Mouse (Mus musculus): ENCODE results near the gene Gm42715. TPM values are rescaled to one million over a fixed set of nuclear protein-coding genes. Genes with fewer than 3 reads are reported as not detected.

Gene Gm42715
- polyA plus RNA-seq, 1 experiment from 2014 or later: 11.3 TPM

DNA sequence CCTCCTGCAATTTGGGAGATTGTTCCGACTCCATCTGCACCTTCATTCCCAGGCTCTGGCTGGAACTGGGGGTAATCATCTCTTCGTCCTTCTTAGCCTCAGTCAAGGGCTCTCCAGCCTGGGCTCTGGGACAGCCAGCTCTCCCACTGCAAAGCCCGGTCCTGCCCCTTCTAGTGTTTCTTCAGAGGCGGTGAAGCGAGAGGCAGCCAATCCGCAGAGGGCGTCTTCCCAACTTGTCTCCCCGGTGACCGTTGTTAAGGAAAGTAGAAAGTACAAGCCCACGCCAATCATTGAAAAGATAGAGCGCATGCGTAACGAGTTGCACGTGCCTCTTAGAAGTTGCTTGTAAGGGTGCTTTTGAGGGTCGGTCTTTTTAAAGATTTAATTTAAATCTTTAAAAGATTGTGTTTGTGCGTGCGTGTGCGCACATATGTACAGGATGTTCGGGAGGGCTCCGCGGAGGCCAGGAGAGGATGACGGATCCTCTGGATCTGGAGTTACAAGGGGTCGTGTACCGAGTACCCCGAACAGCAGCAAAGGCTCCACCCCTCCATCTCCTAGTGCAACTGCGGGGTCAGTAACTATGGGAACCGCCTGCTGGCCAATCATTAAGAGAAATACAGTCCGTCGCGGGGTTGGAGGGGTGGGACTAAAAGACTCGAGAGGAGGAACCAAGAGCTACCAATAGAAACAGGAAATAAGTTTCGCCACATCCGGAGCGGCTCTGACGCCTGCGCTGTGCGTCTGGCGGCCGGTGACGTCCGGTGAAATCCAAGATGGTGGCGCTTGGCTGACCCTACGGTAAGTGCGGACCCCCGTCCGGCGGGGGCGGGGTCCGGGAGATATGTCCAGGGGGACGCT is 68.9 kb downstream of the Gm42715 start, which contains the start of the genes Ccdc189 and Rnf40:
Gene Ccdc189, minus strand, starts transcription at position 585 of the 861 bp plus-strand sequence.
Gene Rnf40, plus strand, starts transcription at position 757 of the 861 bp plus-strand sequence.
- Histone ChIP-seq H3K27me3 (replicated peaks; ENCODE audit: control insufficient read depth, insufficient read depth, low read length) (no peaks in the 10 kb centered on the region), H3K36me3 (ENCODE audit: control insufficient read depth, insufficient read depth, low read length) (peaks cover 18% of the 10 kb centered on the region), H3K9me3 (ENCODE audit: control insufficient read depth, low read length) (no peaks in the 10 kb centered on the region), H3K4me2 (ENCODE audit: low read depth, low read length) (peak within 1 kb of the TSS; percentile 97), H3K27ac (ENCODE audit: low read length) (peak within 1 kb of the TSS; percentile 61), H3K4me3 (ENCODE audit: low read length) (peak within 1 kb of the TSS; percentile 92), H3K4me1 (ENCODE audit: control insufficient read depth, insufficient read depth, low read length) (peaks cover 14% of the 10 kb centered on the region), H3K9ac (ENCODE audit: low read depth, low read length) (peak within 1 kb of the TSS; percentile 91)
- peak; percentile 99 for ATAC-seq
- under 1% methylated on average over 50 of the region's 50 CpGs for WGBS

DNA sequence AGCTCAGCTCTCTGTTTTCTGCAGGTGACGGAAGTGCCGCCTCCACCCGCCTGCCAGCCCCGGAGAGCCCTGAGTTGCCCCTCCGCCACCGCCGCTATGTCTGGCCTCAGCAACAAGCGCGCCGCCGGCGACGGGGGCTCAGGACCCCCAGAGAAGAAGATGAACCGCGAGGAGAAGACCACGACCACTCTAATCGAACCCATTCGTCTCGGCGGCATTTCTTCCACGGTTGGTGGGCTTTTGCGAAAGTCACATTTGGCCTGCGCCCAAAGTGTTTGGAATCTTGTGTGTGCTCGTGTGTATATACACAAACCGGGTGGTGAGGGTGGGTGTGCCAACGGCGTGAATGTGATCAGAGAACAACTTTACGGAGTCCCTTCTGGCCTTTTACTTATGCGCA is 69.5 kb downstream of the Gm42715 start:
- 3% methylated on average over 29 of the region's 29 CpGs for WGBS

GRCm38 (mm10) chr7:127589637-127590036 is 70.3 kb downstream of the Gm42715 start:
- no peak overlapping the region for H3K27ac ChIP-seq (ENCODE audit: low read length)
- H3K4me3 ChIP-seq (ENCODE audit: low read length): peak overlapping the region; percentile 92; the same call in 1 of the 2 replicates
- H3K36me3 ChIP-seq (ENCODE audit: control insufficient read depth, insufficient read depth, low read length): peaks cover 26% of the 10 kb centered on the region
- H3K9me3 ChIP-seq (ENCODE audit: control insufficient read depth, low read length): no peaks in the 10 kb centered on the region
- peak overlapping the region; percentile 91 for H3K9ac ChIP-seq (ENCODE audit: low read depth, low read length)
- H3K27me3 ChIP-seq (replicated peaks; ENCODE audit: control insufficient read depth, insufficient read depth, low read length): no peaks in the 10 kb centered on the region
- no peak for ATAC-seq
- WGBS: 90% methylated on average over 9 of the region's 9 CpGs
- peak overlapping the region; percentile 75 for H3K4me2 ChIP-seq (ENCODE audit: low read depth, low read length)
- H3K4me1 ChIP-seq (ENCODE audit: control insufficient read depth, insufficient read depth, low read length): peaks cover 14% of the 10 kb centered on the region

More for the DNA sequence above, 69.5 kb downstream of the Gm42715 start:
- Histone ChIP-seq H3K27ac (ENCODE audit: low read length) (peak overlapping the region; percentile 17; the same call in 1 of the 2 replicates), H3K4me2 (ENCODE audit: low read depth, low read length) (peak overlapping the region; percentile 75), H3K36me3 (ENCODE audit: control insufficient read depth, insufficient read depth, low read length) (peaks cover 22% of the 10 kb centered on the region), H3K4me1 (ENCODE audit: control insufficient read depth, insufficient read depth, low read length) (peaks cover 14% of the 10 kb centered on the region), H3K9ac (ENCODE audit: low read depth, low read length) (peak overlapping the region; percentile 91), H3K27me3 (replicated peaks; ENCODE audit: control insufficient read depth, insufficient read depth, low read length) (no peaks in the 10 kb centered on the region), H3K4me3 (ENCODE audit: low read length) (peak overlapping the region; percentile 92), H3K9me3 (ENCODE audit: control insufficient read depth, low read length) (no peaks in the 10 kb centered on the region)
- peak; percentile 47; the same call in 1 of the 2 replicates for ATAC-seq

DNA sequence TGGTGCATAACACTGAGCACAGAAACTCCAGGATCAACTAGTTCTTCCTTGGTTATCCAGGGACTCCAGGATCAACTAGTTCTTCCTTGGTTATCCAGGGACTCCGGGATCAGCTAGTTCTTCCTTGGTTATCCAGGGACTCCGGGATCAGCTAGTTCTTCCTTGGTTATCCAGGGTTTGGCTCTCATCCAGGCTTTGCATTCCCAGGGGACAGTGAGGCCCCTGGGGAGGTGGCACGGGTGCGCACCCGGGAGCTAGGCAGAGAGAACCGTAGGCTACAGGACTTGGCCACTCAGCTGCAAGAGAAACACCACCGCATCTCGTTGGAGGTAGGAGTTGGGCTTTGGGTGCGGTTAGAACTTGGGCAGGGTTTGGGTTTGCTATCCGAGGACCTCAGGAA is 71.7 kb downstream of the Gm42715 start:
- Histone ChIP-seq H3K4me2 (ENCODE audit: low read depth, low read length) (no peak overlapping the region), H3K36me3 (ENCODE audit: control insufficient read depth, insufficient read depth, low read length) (peaks cover 40% of the 10 kb centered on the region)
- no peak for ATAC-seq

GRCm38 (mm10) chr7:127592575-127592974 is 73.2 kb downstream of the Gm42715 start:
- peaks cover 10% of the 10 kb centered on the region for H3K4me1 ChIP-seq (ENCODE audit: control insufficient read depth, insufficient read depth, low read length)
- no peak overlapping the region for H3K9ac ChIP-seq (ENCODE audit: low read depth, low read length)
- peaks cover 52% of the 10 kb centered on the region for H3K36me3 ChIP-seq (ENCODE audit: control insufficient read depth, insufficient read depth, low read length)
- H3K4me3 ChIP-seq (ENCODE audit: low read length): no peak overlapping the region
- H3K27me3 ChIP-seq (replicated peaks; ENCODE audit: control insufficient read depth, insufficient read depth, low read length): no peaks in the 10 kb centered on the region
- no peak overlapping the region for H3K4me2 ChIP-seq (ENCODE audit: low read depth, low read length)
- WGBS: 82% methylated on average over 14 of the region's 14 CpGs
- no peak for ATAC-seq
- no peaks in the 10 kb centered on the region for H3K9me3 ChIP-seq (ENCODE audit: control insufficient read depth, low read length)
- no peak overlapping the region for H3K27ac ChIP-seq (ENCODE audit: low read length)

More for the DNA sequence above, 71.7 kb downstream of the Gm42715 start:
- H3K9ac ChIP-seq (ENCODE audit: low read depth, low read length): no peak overlapping the region
- H3K27ac ChIP-seq (ENCODE audit: low read length): no peak overlapping the region
- no peaks in the 10 kb centered on the region for H3K27me3 ChIP-seq (replicated peaks; ENCODE audit: control insufficient read depth, insufficient read depth, low read length)
- H3K4me1 ChIP-seq (ENCODE audit: control insufficient read depth, insufficient read depth, low read length): peaks cover 14% of the 10 kb centered on the region
- no peaks in the 10 kb centered on the region for H3K9me3 ChIP-seq (ENCODE audit: control insufficient read depth, low read length)
- H3K4me3 ChIP-seq (ENCODE audit: low read length): no peak overlapping the region
- 89% methylated on average over 10 of the region's 10 CpGs for WGBS

DNA sequence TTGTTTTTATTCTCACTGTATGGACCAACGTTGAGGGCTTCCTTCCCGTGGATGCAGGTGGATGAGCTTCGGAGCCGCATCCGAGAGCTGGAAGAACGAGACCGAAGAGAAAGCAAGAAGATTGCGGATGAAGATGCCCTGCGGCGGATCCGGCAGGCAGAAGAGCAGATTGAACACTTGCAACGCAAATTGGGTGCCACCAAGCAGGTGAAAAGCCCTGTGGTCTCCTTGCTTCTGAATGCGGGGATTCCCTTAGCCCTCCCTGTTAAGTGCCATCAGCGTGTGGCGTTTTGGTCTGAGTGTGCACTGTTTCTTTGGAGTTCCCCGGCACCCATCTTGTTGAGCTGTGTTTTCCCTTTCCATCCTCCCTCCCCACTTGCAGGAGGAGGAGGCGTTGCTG is 77.4 kb downstream of the Gm42715 start:
- ATAC-seq: no peak
- H3K4me3 ChIP-seq (ENCODE audit: low read length): no peak overlapping the region
- no peaks in the 10 kb centered on the region for H3K9me3 ChIP-seq (ENCODE audit: control insufficient read depth, low read length)
- H3K36me3 ChIP-seq (ENCODE audit: control insufficient read depth, insufficient read depth, low read length): peaks cover 55% of the 10 kb centered on the region
- H3K9ac ChIP-seq (ENCODE audit: low read depth, low read length): no peak overlapping the region
- H3K27ac ChIP-seq (ENCODE audit: low read length): no peak overlapping the region
- no peaks in the 10 kb centered on the region for H3K27me3 ChIP-seq (replicated peaks; ENCODE audit: control insufficient read depth, insufficient read depth, low read length)
- H3K4me2 ChIP-seq (ENCODE audit: low read depth, low read length): no peak overlapping the region
- H3K4me1 ChIP-seq (ENCODE audit: control insufficient read depth, insufficient read depth, low read length): no peaks in the 10 kb centered on the region
- 95% methylated on average over 17 of the region's 17 CpGs for WGBS

GRCm38 (mm10) chr7:127600612-127601011 is 81.2 kb downstream of the Gm42715 start:
- Histone ChIP-seq H3K27me3 (replicated peaks; ENCODE audit: control insufficient read depth, insufficient read depth, low read length) (no peaks in the 10 kb centered on the region), H3K4me1 (ENCODE audit: control insufficient read depth, insufficient read depth, low read length) (no peaks in the 10 kb centered on the region), H3K9ac (ENCODE audit: low read depth, low read length) (no peak overlapping the region), H3K4me2 (ENCODE audit: low read depth, low read length) (no peak overlapping the region), H3K4me3 (ENCODE audit: low read length) (no peak overlapping the region), H3K36me3 (ENCODE audit: control insufficient read depth, insufficient read depth, low read length) (peaks cover 36% of the 10 kb centered on the region), H3K9me3 (ENCODE audit: control insufficient read depth, low read length) (no peaks in the 10 kb centered on the region), H3K27ac (ENCODE audit: low read length) (no peak overlapping the region)
- 95% methylated on average over 7 of the region's 7 CpGs for WGBS
- no peak for ATAC-seq

DNA sequence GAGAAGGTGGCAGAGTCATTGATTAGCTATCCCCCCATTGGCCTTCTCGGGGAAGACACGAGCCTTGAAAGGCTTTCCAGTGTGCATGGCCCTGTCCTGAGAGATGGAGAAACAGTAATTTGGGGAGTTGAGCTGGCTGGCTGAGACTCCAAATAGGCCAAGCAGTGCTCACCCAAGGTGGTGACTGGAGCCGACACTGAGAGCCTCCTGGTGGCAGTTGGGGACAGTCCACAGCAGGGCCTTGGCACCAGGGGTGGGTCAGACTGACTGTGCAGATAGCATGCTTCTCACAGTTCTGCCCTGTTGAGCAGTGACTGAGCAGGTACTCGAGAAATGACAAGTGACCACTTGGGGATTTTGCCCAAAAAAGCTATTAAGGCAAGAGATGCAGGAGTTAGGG is 82.4 kb downstream of the Gm42715 start:
- Histone ChIP-seq H3K9ac (ENCODE audit: low read depth, low read length) (no peak overlapping the region), H3K36me3 (ENCODE audit: control insufficient read depth, insufficient read depth, low read length) (peaks cover 26% of the 10 kb centered on the region), H3K4me2 (ENCODE audit: low read depth, low read length) (no peak overlapping the region), H3K27ac (ENCODE audit: low read length) (no peak overlapping the region), H3K27me3 (replicated peaks; ENCODE audit: control insufficient read depth, insufficient read depth, low read length) (no peaks in the 10 kb centered on the region), H3K4me3 (ENCODE audit: low read length) (no peak overlapping the region), H3K9me3 (ENCODE audit: control insufficient read depth, low read length) (no peaks in the 10 kb centered on the region), H3K4me1 (ENCODE audit: control insufficient read depth, insufficient read depth, low read length) (no peaks in the 10 kb centered on the region)
- 83% methylated on average over 4 of the region's 4 CpGs for WGBS
- ATAC-seq: no peak

- Histone ChIP-seq H3K4me1 (ENCODE audit: control insufficient read depth, insufficient read depth, low read length) (no peaks in the 10 kb centered on the region), H3K27ac (ENCODE audit: low read length) (no peak overlapping the region), H3K4me3 (ENCODE audit: low read length) (no peak overlapping the region), H3K9me3 (ENCODE audit: control insufficient read depth, low read length) (no peaks in the 10 kb centered on the region), H3K27me3 (replicated peaks; ENCODE audit: control insufficient read depth, insufficient read depth, low read length) (no peaks in the 10 kb centered on the region), H3K4me2 (ENCODE audit: low read depth, low read length) (no peak overlapping the region), H3K9ac (ENCODE audit: low read depth, low read length) (no peak overlapping the region), H3K36me3 (ENCODE audit: control insufficient read depth, insufficient read depth, low read length) (peaks cover 19% of the 10 kb centered on the region; the same call in 1 of the 2 replicates)
- ATAC-seq: no peak
- 92% methylated on average over 2 of the region's 2 CpGs for WGBS
These were observed 83.5 kb downstream of the Gm42715 start for GRCm38 (mm10) chr7:127602903-127603302.
